Mouse (Mus musculus) left cerebral cortex, adult 2 months (tissue): Measurements from ENCODE around the gene Klhl25. TPM values are rescaled to one million over a fixed set of nuclear protein-coding genes. Genes with fewer than 3 reads are reported as not detected.
"Not testable (repeated sequence)": the region's sequence is repeated elsewhere in the genome, so short reads cannot be mapped to it uniquely, and the experiment has no call there.

Source experiments
- DNase-seq, 2 experiments: peaks; one replicate each; pipeline ENCODE4 v3.0.0; 2021 to 2022; ENCODE audit warnings: low spot score in 2 of 2, mixed read lengths in 1 of 2; ENCODE audit errors: extremely low spot score in 1 of 2
- H3K27ac ChIP-seq: fragments of 200-600 bp; 2 replicates; pipeline ENCODE4 v1.8.1; 2022
- H3K4me3 ChIP-seq: fragments of 200-600 bp; 2 replicates; pipeline ENCODE4 v1.8.1; 2022
- CTCF ChIP-seq: fragments of 200-600 bp; IDR thresholded peaks from 2 replicates; pipeline ENCODE4 v1.8.1; 2022; ENCODE audit warnings: antibody characterized with exemption, mild to moderate bottlenecking, moderate library complexity
- intact Hi-C: fragments of 180-260 bp; cut with DNase I; formaldehyde crosslinking; loops from one replicate; pipeline ENCODE4 v1.15.1; 2025
- total RNA-seq, 2 experiments: library from RNA; stranded (reverse); gene quantifications; 2 replicates each; pipeline ENCODE4 v1.2.3; 2021

Klhl25 gene
- total RNA-seq, 2 experiments from 2014 or later: 7.4 to 9.3 TPM

GRCm38 (mm10) chr7:75891466-75891865 lies 43.4 kb downstream of the Klhl25 start:
- intact Hi-C loops: no loop called here
- no peak overlapping the region for H3K4me3 ChIP-seq

GRCm38 (mm10) chr7:75892737-75893136 lies 44.6 kb downstream of the Klhl25 start:
- no peak for DNase-seq
- no peak for TF ChIP-seq CTCF
- intact Hi-C loops: no loop called here
- Histone ChIP-seq H3K27ac (no peak overlapping the region), H3K4me3 (no peak overlapping the region)

More at GRCm38 (mm10) chr7:75891466-75891865, 43.4 kb downstream of the Klhl25 start:
- TF ChIP-seq CTCF: no peak
- no peak overlapping the region for H3K27ac ChIP-seq
- no peak for DNase-seq

- Histone ChIP-seq H3K4me3 (no peak overlapping the region), H3K27ac (no peak overlapping the region)
- TF ChIP-seq CTCF: no peak
- no peak for DNase-seq
- intact Hi-C loops: no loop called here
These were observed 45.6 kb downstream of the Klhl25 start for GRCm38 (mm10) chr7:75893709-75894108.

GRCm38 (mm10) chr7:75897041-75897440 lies 48.9 kb downstream of the Klhl25 start:
- intact Hi-C loops: no loop called here
- Histone ChIP-seq H3K4me3 (no peak overlapping the region), H3K27ac (no peak overlapping the region)
- no peak for TF ChIP-seq CTCF
- DNase-seq: no peak

- intact Hi-C loops: no loop called here
- no peak overlapping the region for H3K4me3 ChIP-seq
- no peak for TF ChIP-seq CTCF
These were observed 51.0 kb downstream of the Klhl25 start for GRCm38 (mm10) chr7:75899102-75899501.

GRCm38 (mm10) chr7:75899517-75899916 lies 51.4 kb downstream of the Klhl25 start:
- intact Hi-C loops: no loop called here
- Histone ChIP-seq H3K27ac (no peak overlapping the region), H3K4me3 (no peak overlapping the region)
- no peak for TF ChIP-seq CTCF
- no peak for DNase-seq

More at GRCm38 (mm10) chr7:75899102-75899501, 51.0 kb downstream of the Klhl25 start:
- no peak for DNase-seq
- no peak overlapping the region for H3K27ac ChIP-seq

GRCm38 (mm10) chr7:75899954-75900353 lies 51.8 kb downstream of the Klhl25 start:
- Histone ChIP-seq H3K4me3 (no peak overlapping the region), H3K27ac (no peak overlapping the region)
- DNase-seq: no peak
- intact Hi-C loops: no loop called here
- TF ChIP-seq CTCF: no peak

GRCm38 (mm10) chr7:75905145-75905544 lies 57.0 kb downstream of the Klhl25 start:
- Histone ChIP-seq H3K27ac (no peak overlapping the region), H3K4me3 (no peak overlapping the region)
- DNase-seq: peak in 1 of 2 experiments; percentile 12
- TF ChIP-seq CTCF: no peak
- intact Hi-C loops: no loop called here

GRCm38 (mm10) chr7:75910035-75910651 lies 62.0 kb downstream of the Klhl25 start:
- peak; percentile 53 for DNase-seq
- intact Hi-C loops: loop anchor here (5.0 kb wide), 3 partner anchors 442 to 1032 kb away; no protein-coding TSS in a partner anchor
- TF ChIP-seq CTCF: peak; percentile 68
- Histone ChIP-seq H3K27ac (peak overlapping the region; percentile 41), H3K4me3 (peak overlapping the region; percentile 25)

- no peak for DNase-seq
- Histone ChIP-seq H3K4me3 (peak overlapping the region; percentile 25), H3K27ac (no peak overlapping the region)
- TF ChIP-seq CTCF: no peak
- intact Hi-C loops: loop anchor here (5.0 kb wide), 3 partner anchors 442 to 1032 kb away; no protein-coding TSS in a partner anchor
These were observed 62.5 kb downstream of the Klhl25 start for GRCm38 (mm10) chr7:75910652-75911035.

GRCm38 (mm10) chr7:75913952-75914351 lies 65.8 kb downstream of the Klhl25 start:
- intact Hi-C loops: loop anchor here (5.0 kb wide), 3 partner anchors 438 to 1028 kb away; no protein-coding TSS in a partner anchor
- DNase-seq: peak; percentile 73 to 83
- H3K27ac ChIP-seq: no peak overlapping the region
- peak; percentile 84 for TF ChIP-seq CTCF
- H3K4me3 ChIP-seq: no peak overlapping the region

- H3K27ac ChIP-seq, DNase-seq, intact Hi-C loops, H3K4me3 ChIP-seq: not testable (repeated sequence)
These were observed 67.4 kb downstream of the Klhl25 start for GRCm38 (mm10) chr7:75915550-75915949.

- Histone ChIP-seq H3K27ac (no peak overlapping the region), H3K4me3 (no peak overlapping the region)
- intact Hi-C loops: no loop called here
- DNase-seq: no peak
- no peak for TF ChIP-seq CTCF
These were observed 69.6 kb downstream of the Klhl25 start for GRCm38 (mm10) chr7:75917662-75918061.

GRCm38 (mm10) chr7:75919745-75920144 lies 71.6 kb downstream of the Klhl25 start:
- not testable (repeated sequence) for DNase-seq, H3K27ac ChIP-seq, H3K4me3 ChIP-seq
- intact Hi-C loops: loop anchor here (10.0 kb wide), 1 partner anchor 365 kb away; no protein-coding TSS in a partner anchor
